Mouse (Mus musculus): ENCODE results near the gene Unk. TPM values are rescaled to one million over a fixed set of nuclear protein-coding genes. Genes with fewer than 3 reads are reported as not detected.

Unk gene
- polyA plus RNA-seq, 1 experiment from 2014 or later = 41.2 TPM

- Histone ChIP-seq H3K36me3 (ENCODE audit: insufficient read depth, low read length) (peaks cover 76% of the 10 kb centered on the region), H3K9me3 (ENCODE audit: low read length) (no peaks in the 10 kb centered on the region), H3K27ac (ENCODE audit: low read length) (no peak overlapping the region), H3K27me3 (ENCODE audit: insufficient read depth, low read length) (no peaks in the 10 kb centered on the region), H3K4me1 (ENCODE audit: insufficient read depth, low read length) (no peaks in the 10 kb centered on the region), H3K4me3 (ENCODE audit: low read length) (no peak overlapping the region), H3K4me2 (replicated peaks; ENCODE audit: low read depth, low read length) (no peak overlapping the region), H3K9ac (replicated peaks; ENCODE audit: low read length) (no peak overlapping the region)
- ATAC-seq (ENCODE audit: low FRiP score, low TSS enrichment) = 0 out of 2 replicates have a peak, but pooled peaks have one; percentile 17
- WGBS = 87% methylated on average over 16 of the region's 17 CpGs
Measured at GRCm38 (mm10) chr11:116058868-116059690, 29.0 kb downstream of the Unk start.

GRCm38 (mm10) chr11:116059691-116060025 lies 29.5 kb downstream of the Unk start:
- no peak for ATAC-seq (ENCODE audit: low FRiP score, low TSS enrichment)
- Histone ChIP-seq H3K4me2 (replicated peaks; ENCODE audit: low read depth, low read length) (no peak overlapping the region), H3K27ac (ENCODE audit: low read length) (no peak overlapping the region), H3K4me3 (ENCODE audit: low read length) (no peak overlapping the region), H3K36me3 (ENCODE audit: insufficient read depth, low read length) (peaks cover 71% of the 10 kb centered on the region), H3K4me1 (ENCODE audit: insufficient read depth, low read length) (no peaks in the 10 kb centered on the region), H3K9me3 (ENCODE audit: low read length) (no peaks in the 10 kb centered on the region), H3K27me3 (ENCODE audit: insufficient read depth, low read length) (no peaks in the 10 kb centered on the region), H3K9ac (replicated peaks; ENCODE audit: low read length) (no peak overlapping the region)
- 92% methylated on average over 11 of the region's 11 CpGs for WGBS

GRCm38 (mm10) chr11:116060596-116060995 lies 30.5 kb downstream of the Unk start:
- Histone ChIP-seq H3K4me1 (ENCODE audit: insufficient read depth, low read length) (no peaks in the 10 kb centered on the region), H3K36me3 (ENCODE audit: insufficient read depth, low read length) (peaks cover 61% of the 10 kb centered on the region), H3K4me2 (replicated peaks; ENCODE audit: low read depth, low read length) (no peak overlapping the region), H3K27ac (ENCODE audit: low read length) (no peak overlapping the region), H3K4me3 (ENCODE audit: low read length) (no peak overlapping the region), H3K9me3 (ENCODE audit: low read length) (no peaks in the 10 kb centered on the region), H3K9ac (replicated peaks; ENCODE audit: low read length) (no peak overlapping the region), H3K27me3 (ENCODE audit: insufficient read depth, low read length) (no peaks in the 10 kb centered on the region)
- ATAC-seq (ENCODE audit: low FRiP score, low TSS enrichment) = no peak
- 80% methylated on average over 9 of the region's 9 CpGs for WGBS

- 85% methylated on average over 13 of the region's 13 CpGs for WGBS
- H3K9me3 ChIP-seq (ENCODE audit: low read length) = no peaks in the 10 kb centered on the region
- peaks cover 49% of the 10 kb centered on the region for H3K36me3 ChIP-seq (ENCODE audit: insufficient read depth, low read length)
- no peak overlapping the region for H3K9ac ChIP-seq (replicated peaks; ENCODE audit: low read length)
- H3K4me3 ChIP-seq (ENCODE audit: low read length) = no peak overlapping the region
- no peak overlapping the region for H3K27ac ChIP-seq (ENCODE audit: low read length)
- no peak overlapping the region for H3K4me2 ChIP-seq (replicated peaks; ENCODE audit: low read depth, low read length)
- no peaks in the 10 kb centered on the region for H3K27me3 ChIP-seq (ENCODE audit: insufficient read depth, low read length)
- no peaks in the 10 kb centered on the region for H3K4me1 ChIP-seq (ENCODE audit: insufficient read depth, low read length)
- ATAC-seq (ENCODE audit: low FRiP score, low TSS enrichment) = no peak
Measured at GRCm38 (mm10) chr11:116061641-116062415, 31.7 kb downstream of the Unk start.

GRCm38 (mm10) chr11:116062521-116062920 lies 32.4 kb downstream of the Unk start:
- H3K27me3 ChIP-seq (ENCODE audit: insufficient read depth, low read length) = no peaks in the 10 kb centered on the region
- no peak overlapping the region for H3K4me2 ChIP-seq (replicated peaks; ENCODE audit: low read depth, low read length)
- no peak overlapping the region for H3K4me3 ChIP-seq (ENCODE audit: low read length)
- ATAC-seq (ENCODE audit: low FRiP score, low TSS enrichment) = no peak
- H3K4me1 ChIP-seq (ENCODE audit: insufficient read depth, low read length) = no peaks in the 10 kb centered on the region
- H3K9me3 ChIP-seq (ENCODE audit: low read length) = no peaks in the 10 kb centered on the region
- 70% methylated on average over 8 of the region's 8 CpGs for WGBS
- peaks cover 42% of the 10 kb centered on the region for H3K36me3 ChIP-seq (ENCODE audit: insufficient read depth, low read length)
- no peak overlapping the region for H3K27ac ChIP-seq (ENCODE audit: low read length)
- H3K9ac ChIP-seq (replicated peaks; ENCODE audit: low read length) = no peak overlapping the region

- H3K27me3 ChIP-seq (ENCODE audit: insufficient read depth, low read length) = no peaks in the 10 kb centered on the region
- H3K36me3 ChIP-seq (ENCODE audit: insufficient read depth, low read length) = peaks cover 32% of the 10 kb centered on the region
- H3K4me2 ChIP-seq (replicated peaks; ENCODE audit: low read depth, low read length) = no peak overlapping the region
- H3K9ac ChIP-seq (replicated peaks; ENCODE audit: low read length) = no peak overlapping the region
- ATAC-seq (ENCODE audit: low FRiP score, low TSS enrichment) = no peak
- 63% methylated on average over 13 of the region's 13 CpGs for WGBS
- H3K9me3 ChIP-seq (ENCODE audit: low read length) = no peaks in the 10 kb centered on the region
- H3K4me3 ChIP-seq (ENCODE audit: low read length) = no peak overlapping the region
- H3K4me1 ChIP-seq (ENCODE audit: insufficient read depth, low read length) = no peaks in the 10 kb centered on the region
- no peak overlapping the region for H3K27ac ChIP-seq (ENCODE audit: low read length)
Measured at GRCm38 (mm10) chr11:116063562-116063961, 33.4 kb downstream of the Unk start.

- no peaks in the 10 kb centered on the region for H3K4me1 ChIP-seq (ENCODE audit: insufficient read depth, low read length)
- no peaks in the 10 kb centered on the region for H3K27me3 ChIP-seq (ENCODE audit: insufficient read depth, low read length)
- no peak overlapping the region for H3K4me2 ChIP-seq (replicated peaks; ENCODE audit: low read depth, low read length)
- H3K9ac ChIP-seq (replicated peaks; ENCODE audit: low read length) = no peak overlapping the region
- no peaks in the 10 kb centered on the region for H3K9me3 ChIP-seq (ENCODE audit: low read length)
- H3K36me3 ChIP-seq (ENCODE audit: insufficient read depth, low read length) = peaks cover 25% of the 10 kb centered on the region
- ATAC-seq (ENCODE audit: low FRiP score, low TSS enrichment) = no peak
- no peak overlapping the region for H3K4me3 ChIP-seq (ENCODE audit: low read length)
- WGBS = 69% methylated on average over 23 of the region's 23 CpGs
- no peak overlapping the region for H3K27ac ChIP-seq (ENCODE audit: low read length)
Measured at GRCm38 (mm10) chr11:116064187-116064867, 34.2 kb downstream of the Unk start.

- H3K4me2 ChIP-seq (replicated peaks; ENCODE audit: low read depth, low read length) = no peak overlapping the region
- no peaks in the 10 kb centered on the region for H3K4me1 ChIP-seq (ENCODE audit: insufficient read depth, low read length)
- no peak for ATAC-seq (ENCODE audit: low FRiP score, low TSS enrichment)
- no peaks in the 10 kb centered on the region for H3K9me3 ChIP-seq (ENCODE audit: low read length)
- no peaks in the 10 kb centered on the region for H3K27me3 ChIP-seq (ENCODE audit: insufficient read depth, low read length)
- H3K4me3 ChIP-seq (ENCODE audit: low read length) = no peak overlapping the region
- peaks cover 15% of the 10 kb centered on the region for H3K36me3 ChIP-seq (ENCODE audit: insufficient read depth, low read length)
- 85% methylated on average over 12 of the region's 12 CpGs for WGBS
- no peak overlapping the region for H3K9ac ChIP-seq (replicated peaks; ENCODE audit: low read length)
- H3K27ac ChIP-seq (ENCODE audit: low read length) = no peak overlapping the region
Measured at GRCm38 (mm10) chr11:116065345-116065744, 35.2 kb downstream of the Unk start.

GRCm38 (mm10) chr11:116071510-116071909 lies 41.4 kb downstream of the Unk start:
- Histone ChIP-seq H3K4me2 (replicated peaks; ENCODE audit: low read depth, low read length) (no peak overlapping the region), H3K9ac (replicated peaks; ENCODE audit: low read length) (no peak overlapping the region), H3K4me1 (ENCODE audit: insufficient read depth, low read length) (no peaks in the 10 kb centered on the region), H3K36me3 (ENCODE audit: insufficient read depth, low read length) (no peaks in the 10 kb centered on the region), H3K27me3 (ENCODE audit: insufficient read depth, low read length) (no peaks in the 10 kb centered on the region), H3K4me3 (ENCODE audit: low read length) (no peak overlapping the region), H3K27ac (ENCODE audit: low read length) (no peak overlapping the region), H3K9me3 (ENCODE audit: low read length) (no peaks in the 10 kb centered on the region)
- 70% methylated on average over 5 of the region's 5 CpGs for WGBS
- no peak for ATAC-seq (ENCODE audit: low FRiP score, low TSS enrichment)
